Mouse (Mus musculus) midbrain, embryonic 14.5 days (tissue): ENCODE measurements at regions not wholly inside any gene's neighbourhood (a gene's known extent, or its start where the extent isn't known, plus 50 kb on each side); places are given as distances from the start of the nearest gene placed in this dataset.

Source experiments
- ATAC-seq: fragments of 200-750 bp; cut with Nextera tagmentation; 2 replicates; pipeline ENCODE4 v1.8.0; 2017; ENCODE audit warnings: moderate number of reproducible peaks, moderate library complexity; ENCODE audit not compliant: low FRiP score, low TSS enrichment
- DNase-seq: peaks from one replicate; pipeline ENCODE4 v3.0.0-alpha.2; 2015
- H3K27ac ChIP-seq: fragments of 300-500 bp; sonication (generic); replicated peaks from 2 replicates; pipeline ENCODE4 v1.5.1; 2014; ENCODE audit warnings: mild to moderate bottlenecking, low read depth, low read length, moderate library complexity
- H3K27me3 ChIP-seq: fragments of 300-500 bp; sonication (generic); 2 replicates; pipeline ENCODE4 v1.6.1; 2014; ENCODE audit warnings: low read length, control low read depth, mixed read lengths; ENCODE audit not compliant: control insufficient read depth, insufficient read depth
- H3K36me3 ChIP-seq: fragments of 300-500 bp; sonication (generic); 2 replicates; pipeline ENCODE4 v1.6.1; 2014; ENCODE audit warnings: low read length, control low read depth; ENCODE audit not compliant: control insufficient read depth, insufficient read depth
- H3K4me1 ChIP-seq: fragments of 300-500 bp; sonication (generic); 2 replicates; pipeline ENCODE4 v1.6.1; 2014; ENCODE audit warnings: mild to moderate bottlenecking, antibody characterized with exemption, low read length, control low read depth; ENCODE audit not compliant: control insufficient read depth, insufficient read depth
- H3K4me2 ChIP-seq: fragments of 300-500 bp; sonication (generic); 2 replicates; pipeline ENCODE4 v1.6.1; 2014; ENCODE audit warnings: mild to moderate bottlenecking, low read length, moderate library complexity
- H3K4me3 ChIP-seq: fragments of 300-500 bp; sonication (generic); replicated peaks from 2 replicates; pipeline ENCODE4 v1.5.1; 2014; ENCODE audit warnings: low read depth, low read length
- H3K9ac ChIP-seq: fragments of 300-500 bp; sonication (generic); replicated peaks from 2 replicates; pipeline ENCODE4 v1.6.1; 2014; ENCODE audit warnings: mild to moderate bottlenecking, low read length, moderate library complexity
- H3K9me3 ChIP-seq: fragments of 300-500 bp; sonication (generic); 2 replicates; pipeline ENCODE4 v1.6.1; 2016; ENCODE audit warnings: low read length, control low read depth, mixed read lengths; ENCODE audit not compliant: control insufficient read depth
- WGBS: fragments of 180-500 bp; shearing (Covaris S2); extraction: QIAGEN DNeasy Blood & Tissue Kit; methylation state at CpG from one replicate; pipeline ENCODE4 v1.1.7; 2014; 5-methylcytosine and 5-hydroxymethylcytosine counted together

DNA sequence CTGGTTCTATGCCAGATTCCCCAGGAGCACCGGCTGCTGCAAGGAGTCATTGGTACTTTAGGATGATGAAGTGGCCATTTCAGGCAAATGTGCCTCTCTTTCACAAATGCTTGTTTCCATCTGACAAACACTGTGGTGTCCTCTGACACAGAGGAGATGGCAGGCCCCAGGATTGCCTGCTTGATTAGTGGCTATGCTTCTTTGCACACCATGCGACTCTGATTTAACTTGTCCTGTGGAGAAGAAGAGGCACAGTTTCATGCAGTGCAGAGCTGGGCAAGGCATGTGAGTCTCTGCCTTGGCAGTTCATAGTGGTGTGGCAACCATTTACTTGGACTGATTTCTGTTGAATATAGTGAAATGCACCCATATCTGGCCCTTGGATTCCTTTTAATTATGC, 308.4 kb downstream of the Lmo7 start:
- H3K4me3 ChIP-seq: no peak overlapping the region
- WGBS: 92% methylated on average over 2 of the region's 2 CpGs
- ATAC-seq: no peak

DNA sequence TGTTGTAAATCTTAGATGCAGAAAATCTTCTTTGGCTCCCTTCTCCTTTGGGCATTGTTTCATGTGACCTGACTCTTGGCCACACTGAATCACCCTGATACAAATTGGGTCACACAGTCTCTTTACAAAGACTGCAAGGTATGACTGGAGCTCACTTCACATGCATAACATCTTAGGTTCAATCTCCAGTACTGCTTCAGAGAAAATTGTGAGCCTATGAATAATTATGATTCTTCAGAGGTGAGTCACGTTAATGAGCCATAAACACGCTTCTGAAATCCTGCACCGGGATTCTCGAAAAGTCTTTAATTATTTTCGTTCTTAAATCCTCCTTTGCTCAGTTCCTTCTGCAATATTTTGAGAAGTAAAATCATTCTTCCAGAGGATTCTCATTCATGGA, 307.7 kb downstream of the Lmo7 start:
- H3K9ac ChIP-seq: no peak overlapping the region
- H3K4me2 ChIP-seq: no peak overlapping the region
- ATAC-seq: no peak
- H3K4me3 ChIP-seq: no peak overlapping the region
- H3K27ac ChIP-seq: no peak overlapping the region
- no peaks in the 10 kb centered on the region for H3K9me3 ChIP-seq
- no peak for DNase-seq
- H3K4me1 ChIP-seq: no peaks in the 10 kb centered on the region
- 92% methylated on average over 5 of the region's 5 CpGs for WGBS
- no peaks in the 10 kb centered on the region for H3K27me3 ChIP-seq
- H3K36me3 ChIP-seq: no peaks in the 10 kb centered on the region

More for the DNA sequence above, 308.4 kb downstream of the Lmo7 start:
- Histone ChIP-seq H3K9ac (no peak overlapping the region), H3K27me3 (no peaks in the 10 kb centered on the region), H3K36me3 (no peaks in the 10 kb centered on the region), H3K27ac (no peak overlapping the region), H3K4me2 (no peak overlapping the region), H3K4me1 (no peaks in the 10 kb centered on the region), H3K9me3 (no peaks in the 10 kb centered on the region)
- no peak for DNase-seq

DNA sequence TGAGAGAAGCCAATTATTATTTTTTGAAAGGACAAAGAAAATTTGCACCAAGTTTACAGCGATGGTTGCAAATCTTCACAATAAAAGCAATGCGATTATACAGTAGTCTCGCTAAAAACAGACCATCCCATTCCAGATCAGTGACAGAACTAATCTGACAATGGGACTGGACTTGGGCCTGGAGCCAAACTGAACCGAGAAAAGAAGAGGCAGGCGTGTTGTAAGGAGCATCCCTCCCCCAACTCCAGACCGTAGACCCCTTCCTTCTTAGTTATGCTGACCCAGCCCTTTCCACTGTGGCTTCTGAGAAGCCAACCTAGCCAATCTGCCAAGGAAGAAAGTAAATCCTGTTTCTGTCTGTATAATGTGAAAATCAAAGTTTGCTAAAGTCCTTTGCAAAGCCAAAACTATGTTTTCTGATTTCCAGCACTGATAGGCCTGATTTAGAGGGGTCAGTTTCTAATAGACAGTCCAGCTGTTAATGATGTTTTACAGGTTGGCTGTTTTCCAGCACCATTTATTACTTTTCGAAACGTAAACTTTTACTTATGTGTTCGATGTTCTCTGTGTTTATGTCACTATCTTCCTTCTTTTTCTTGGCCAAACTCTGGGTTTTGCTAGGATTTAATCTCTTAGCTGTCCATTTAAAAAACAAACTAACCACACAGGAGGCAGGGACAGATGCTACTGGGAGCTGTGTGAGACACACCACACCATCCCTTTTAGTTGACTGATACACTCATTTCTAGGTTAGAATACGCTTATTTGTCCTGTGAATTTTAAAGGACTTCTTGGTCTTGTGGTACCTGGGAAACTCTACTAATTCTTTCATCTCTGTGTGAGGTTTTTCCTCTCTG, 301.5 kb downstream of the Lmo7 start:
- H3K4me1 ChIP-seq: no peaks in the 10 kb centered on the region
- peak; percentile 43 for DNase-seq
- no peak overlapping the region for H3K9ac ChIP-seq
- 68% methylated on average over 10 of the region's 10 CpGs for WGBS
- H3K4me2 ChIP-seq: no peak overlapping the region
- no peak overlapping the region for H3K27ac ChIP-seq
- H3K27me3 ChIP-seq: no peaks in the 10 kb centered on the region
- H3K36me3 ChIP-seq: no peaks in the 10 kb centered on the region
- ATAC-seq: peak; percentile 67; the same call in 1 of the 2 replicates
- no peak overlapping the region for H3K4me3 ChIP-seq
- H3K9me3 ChIP-seq: no peaks in the 10 kb centered on the region

DNA sequence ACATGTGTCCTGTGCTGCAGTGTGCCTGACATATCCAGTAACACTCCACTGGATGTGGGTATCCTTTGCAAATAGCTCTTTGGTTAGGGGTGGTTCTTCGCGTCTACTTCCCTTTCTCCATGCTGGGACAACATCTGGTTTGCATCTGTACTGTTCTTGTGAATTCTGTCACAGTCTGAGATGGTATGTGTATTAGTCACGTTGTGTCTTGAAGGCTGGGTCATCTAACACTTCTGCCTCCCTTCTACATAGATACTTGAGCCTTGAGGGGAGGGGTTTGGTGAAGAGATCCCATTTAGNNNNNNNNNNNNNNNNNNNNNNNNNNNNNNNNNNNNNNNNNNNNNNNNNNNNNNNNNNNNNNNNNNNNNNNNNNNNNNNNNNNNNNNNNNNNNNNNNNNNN, 294.9 kb downstream of the Lmo7 start:
- 86% methylated on average over 3 of the region's 3 CpGs for WGBS
- H3K4me3 ChIP-seq: no peak overlapping the region
- no peak overlapping the region for H3K4me2 ChIP-seq
- H3K9me3 ChIP-seq: no peaks in the 10 kb centered on the region
- DNase-seq (no peak), ATAC-seq (no peak)
- H3K9ac ChIP-seq: no peak overlapping the region
- H3K36me3 ChIP-seq: no peaks in the 10 kb centered on the region
- H3K27me3 ChIP-seq: no peaks in the 10 kb centered on the region
- H3K27ac ChIP-seq: no peak overlapping the region
- no peaks in the 10 kb centered on the region for H3K4me1 ChIP-seq

DNA sequence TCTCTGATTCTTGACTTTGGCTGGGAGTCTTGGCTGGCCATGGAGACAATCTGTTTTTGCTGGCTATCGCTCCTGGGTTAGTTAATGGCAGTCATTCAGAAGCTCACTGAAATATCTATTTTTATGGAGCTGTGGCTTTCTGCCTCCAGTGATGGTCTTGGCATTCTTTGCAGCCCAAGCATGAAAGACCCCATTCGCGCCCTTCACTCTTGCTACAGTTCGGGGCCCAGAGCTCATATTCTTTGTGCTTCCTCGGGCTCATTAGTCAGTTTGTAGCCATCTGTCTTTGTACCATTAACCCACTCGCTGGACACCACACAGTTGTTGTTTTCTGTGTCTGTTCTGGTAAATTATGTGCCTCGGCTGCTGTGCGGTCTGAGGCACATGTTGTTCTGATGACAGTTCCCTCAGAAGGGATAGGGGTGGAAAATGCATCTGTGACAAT, 290.4 kb downstream of the Lmo7 start:
- H3K27me3 ChIP-seq: no peaks in the 10 kb centered on the region
- no peaks in the 10 kb centered on the region for H3K36me3 ChIP-seq
- WGBS: 71% methylated on average over 8 of the region's 8 CpGs
- no peaks in the 10 kb centered on the region for H3K4me1 ChIP-seq
- H3K4me3 ChIP-seq: no peak overlapping the region
- H3K4me2 ChIP-seq: no peak overlapping the region
- no peak overlapping the region for H3K9ac ChIP-seq
- DNase-seq: no peak
- H3K9me3 ChIP-seq: no peaks in the 10 kb centered on the region
- no peak for ATAC-seq
- H3K27ac ChIP-seq: no peak overlapping the region

DNA sequence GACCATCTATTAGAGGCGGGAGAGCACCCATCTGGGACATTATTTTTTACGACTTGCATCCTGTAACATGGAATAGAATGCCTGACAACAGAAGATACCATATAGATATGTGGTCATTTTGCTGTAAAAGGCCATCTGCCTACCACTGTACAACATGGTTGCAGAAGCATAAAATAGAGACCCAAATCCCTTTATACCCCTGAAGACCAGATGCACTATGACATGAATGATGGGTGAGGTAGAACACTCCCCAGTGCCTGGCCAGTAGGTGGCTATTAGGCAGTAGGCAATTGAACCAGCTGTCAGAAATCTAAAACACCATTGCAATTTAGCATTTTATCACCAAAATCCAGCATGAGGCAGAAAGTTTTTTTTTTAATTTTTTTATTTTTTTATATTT, 289.6 kb downstream of the Lmo7 start:
- Histone ChIP-seq H3K4me1 (no peaks in the 10 kb centered on the region), H3K4me2 (no peak overlapping the region), H3K36me3 (no peaks in the 10 kb centered on the region), H3K4me3 (no peak overlapping the region), H3K27me3 (no peaks in the 10 kb centered on the region), H3K9ac (no peak overlapping the region), H3K9me3 (no peaks in the 10 kb centered on the region), H3K27ac (no peak overlapping the region)
- DNase-seq (no peak), ATAC-seq (no peak)
- 83% methylated on average over 2 of the region's 2 CpGs for WGBS

DNA sequence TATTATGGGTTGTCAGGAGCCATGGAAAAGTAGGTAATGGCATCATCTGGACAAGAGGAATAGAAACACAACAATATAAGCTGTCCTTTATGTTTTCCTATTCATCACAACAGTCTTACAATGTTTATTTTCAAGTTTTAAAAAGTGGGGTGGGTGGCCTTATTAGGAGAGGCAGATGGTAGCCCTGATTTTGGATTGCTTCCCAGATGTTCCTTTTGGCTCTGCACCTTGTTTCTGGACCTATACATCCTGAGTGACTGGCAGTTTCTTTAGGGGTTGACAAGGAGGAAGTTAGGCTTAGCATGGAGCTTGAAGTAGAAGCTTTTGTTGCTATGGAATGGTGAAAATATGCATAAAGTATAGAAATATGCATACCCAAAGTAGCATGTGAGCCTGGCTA, 286.8 kb downstream of the Lmo7 start:
- DNase-seq: no peak
- H3K4me3 ChIP-seq: no peak overlapping the region
- H3K27me3 ChIP-seq: no peaks in the 10 kb centered on the region
- no peak for ATAC-seq
- no peak overlapping the region for H3K27ac ChIP-seq
- no peak overlapping the region for H3K4me2 ChIP-seq
- H3K9me3 ChIP-seq: no peaks in the 10 kb centered on the region
- no peak overlapping the region for H3K9ac ChIP-seq
- no peaks in the 10 kb centered on the region for H3K4me1 ChIP-seq
- H3K36me3 ChIP-seq: no peaks in the 10 kb centered on the region

DNA sequence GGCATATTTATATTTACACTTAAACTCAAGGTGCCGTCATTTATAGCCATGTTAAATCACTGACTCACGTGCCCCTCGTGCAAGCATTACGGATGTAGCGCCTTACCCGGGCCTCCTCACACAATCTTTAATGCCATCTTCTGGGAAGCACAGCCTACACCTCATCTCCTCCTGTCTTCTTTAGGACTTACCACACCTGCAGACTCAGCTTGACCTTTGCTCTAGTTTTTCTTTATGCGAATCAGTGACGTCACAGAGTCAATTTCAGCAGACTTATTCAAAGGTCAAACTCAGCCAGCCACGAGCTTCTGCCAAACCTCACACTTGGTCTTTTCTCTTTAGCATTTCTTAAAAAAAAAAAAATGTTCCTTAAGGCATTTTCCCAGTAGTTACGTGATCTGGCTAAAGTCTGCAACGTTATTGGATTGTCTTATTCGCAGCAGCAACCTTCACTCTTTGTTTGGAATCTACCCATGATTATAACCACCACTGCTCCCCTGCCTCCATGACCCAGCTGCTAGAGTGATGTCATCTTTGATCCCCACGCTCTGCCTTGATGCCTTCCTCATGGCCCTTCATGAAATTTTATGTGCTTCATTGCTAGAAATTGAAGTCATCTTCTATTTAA, 285.3 kb downstream of the Lmo7 start:
- Histone ChIP-seq H3K4me2 (no peak overlapping the region), H3K9me3 (no peaks in the 10 kb centered on the region), H3K4me1 (no peaks in the 10 kb centered on the region), H3K27me3 (no peaks in the 10 kb centered on the region), H3K4me3 (no peak overlapping the region), H3K36me3 (no peaks in the 10 kb centered on the region), H3K27ac (no peak overlapping the region), H3K9ac (no peak overlapping the region)
- WGBS: 89% methylated on average over 13 of the region's 13 CpGs
- ATAC-seq (no peak), DNase-seq (no peak)

DNA sequence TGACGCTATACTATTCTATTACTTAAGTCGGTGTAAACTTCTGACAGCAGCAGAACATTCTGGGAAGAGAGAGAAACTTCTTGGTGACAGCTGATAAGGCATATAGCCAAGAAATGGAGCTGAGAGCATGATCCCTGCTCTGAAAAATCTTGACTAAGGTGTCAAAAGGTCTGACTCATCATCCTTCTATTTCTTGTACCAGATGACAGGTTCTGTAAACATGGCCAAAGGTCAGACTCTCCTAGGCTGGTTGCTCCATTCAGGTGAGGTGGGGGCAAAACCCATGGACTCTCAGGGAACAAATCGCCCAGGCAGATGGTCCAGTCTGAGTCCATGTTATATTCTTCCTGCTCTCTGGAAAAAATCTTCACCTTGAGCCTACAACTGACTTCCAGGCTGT, 283.5 kb downstream of the Lmo7 start:
- no peak overlapping the region for H3K4me3 ChIP-seq
- H3K4me2 ChIP-seq: no peak overlapping the region
- no peaks in the 10 kb centered on the region for H3K4me1 ChIP-seq
- WGBS: 86% methylated on average over 3 of the region's 3 CpGs
- no peak overlapping the region for H3K27ac ChIP-seq
- H3K9me3 ChIP-seq: no peaks in the 10 kb centered on the region
- DNase-seq (no peak), ATAC-seq (no peak)
- no peaks in the 10 kb centered on the region for H3K36me3 ChIP-seq
- no peaks in the 10 kb centered on the region for H3K27me3 ChIP-seq
- H3K9ac ChIP-seq: no peak overlapping the region
